Mouse (Mus musculus) heart, adult 2 months (tissue): ENCODE results near the gene Tmprss11a. TPM values are rescaled to one million over a fixed set of nuclear protein-coding genes. Genes with fewer than 3 reads are reported as not detected.

Experiments
- DNase-seq, 2 experiments: peaks; one replicate each; pipeline ENCODE4 v3.0.0; 2021
- H3K27ac ChIP-seq: fragments of 200-600 bp; 2 replicates; pipeline ENCODE4 v1.8.1; 2022
- H3K27me3 ChIP-seq: fragments of 200-500 bp; 2 replicates; pipeline ENCODE4 v1.6.1; 2012; ENCODE audit warnings: mild to moderate bottlenecking, low read length, inconsistent platforms, mixed read lengths; ENCODE audit not compliant: control insufficient read depth, insufficient read depth
- H3K36me3 ChIP-seq: fragments of 200-500 bp; 2 replicates; pipeline ENCODE4 v1.6.1; 2012; ENCODE audit warnings: low read length, inconsistent platforms; ENCODE audit not compliant: control insufficient read depth, insufficient read depth
- H3K4me1 ChIP-seq: fragments of 200-500 bp; 2 replicates; pipeline ENCODE4 v1.6.1; 2011; ENCODE audit warnings: low read length; ENCODE audit not compliant: control insufficient read depth, insufficient read depth
- H3K4me3 ChIP-seq: fragments of 200-600 bp; 2 replicates; pipeline ENCODE4 v1.8.1; 2022
- H3K79me2 ChIP-seq: fragments of 200-500 bp; replicated peaks from 2 replicates; pipeline ENCODE4 v1.6.1; 2012; ENCODE audit warnings: mild to moderate bottlenecking, inconsistent platforms, low read length, moderate library complexity, mixed read lengths; ENCODE audit not compliant: control insufficient read depth, insufficient read depth
- H3K9ac ChIP-seq: fragments of 200-500 bp; 2 replicates; pipeline ENCODE4 v1.6.1; 2012; ENCODE audit warnings: low read depth, mild to moderate bottlenecking, control low read depth, inconsistent platforms, low read length, mixed read lengths
- CTCF ChIP-seq: fragments of 200-600 bp; IDR thresholded peaks from 2 replicates; pipeline ENCODE4 v1.8.1; 2022; ENCODE audit warnings: antibody characterized with exemption, mild to moderate bottlenecking, moderate library complexity
- EP300 ChIP-seq: fragments of 200-500 bp; IDR thresholded peaks from 2 replicates; pipeline ENCODE4 v1.6.1; 2011; ENCODE audit warnings: low read depth, low read length, control low read depth; ENCODE audit not compliant: insufficient read depth
- POLR2A ChIP-seq: fragments of 200-500 bp; IDR thresholded peaks from 2 replicates; pipeline ENCODE4 v1.6.1; 2011; ENCODE audit warnings: mild to moderate bottlenecking, low read depth, low read length, control low read depth; ENCODE audit not compliant: insufficient read depth
- WGBS: fragments of 180-500 bp; shearing (Covaris S2); methylation state at CpG from one replicate; pipeline ENCODE4 v1.1.7; 2018; 5-methylcytosine and 5-hydroxymethylcytosine counted together
- intact Hi-C: fragments of 180-260 bp; cut with DNase I; formaldehyde crosslinking; loops from one replicate; pipeline ENCODE4 v1.15.1; 2025
- polyA plus RNA-seq: library from polyadenylated mRNA; depleted of rRNA; stranded (reverse); fragments of >200 nt; gene quantifications from 2 replicates; pipeline ENCODE4 v1.2.3, GENCODE M21; 2012
- total RNA-seq, 2 experiments: library from RNA; stranded (reverse); gene quantifications; 2 replicates each; pipeline ENCODE4 v1.2.3; 2021

The Tmprss11a gene
- total and polyA plus RNA-seq, 3 experiments, result not detected

DNA sequence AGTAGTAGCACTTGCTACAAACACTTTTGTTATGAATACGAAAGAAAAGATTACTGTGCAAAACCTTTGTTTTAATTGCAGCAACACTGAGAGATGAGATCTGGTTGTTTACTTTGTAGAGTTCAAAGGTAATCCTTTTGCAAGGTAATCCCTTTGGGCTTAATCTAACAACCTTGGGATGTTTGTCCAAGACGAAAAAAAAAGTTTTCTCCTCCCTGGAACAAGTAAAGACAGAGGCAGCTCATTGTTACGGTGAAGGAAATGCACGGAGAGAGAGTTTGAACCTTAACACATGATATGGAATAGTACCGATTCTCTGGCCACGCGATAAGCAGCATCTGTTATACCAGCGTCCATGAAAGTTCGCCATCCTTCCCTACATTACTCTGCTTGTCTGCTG is 5.1 kb upstream of the Tmprss11a start:
- intact Hi-C loops, result no loop called here
- Histone ChIP-seq H3K79me2 (no peaks in the 10 kb centered on the region), H3K4me1 (no peaks in the 10 kb centered on the region), H3K36me3 (no peaks in the 10 kb centered on the region), H3K4me3 (no peak overlapping the region), H3K9ac (no peak overlapping the region), H3K27me3 (no peaks in the 10 kb centered on the region), H3K27ac (no peak overlapping the region)
- WGBS, result 73% methylated on average over 9 of the region's 9 CpGs
- no peak for DNase-seq
- TF ChIP-seq CTCF (no peak), POLR2A (no peak), EP300 (no peak)

DNA sequence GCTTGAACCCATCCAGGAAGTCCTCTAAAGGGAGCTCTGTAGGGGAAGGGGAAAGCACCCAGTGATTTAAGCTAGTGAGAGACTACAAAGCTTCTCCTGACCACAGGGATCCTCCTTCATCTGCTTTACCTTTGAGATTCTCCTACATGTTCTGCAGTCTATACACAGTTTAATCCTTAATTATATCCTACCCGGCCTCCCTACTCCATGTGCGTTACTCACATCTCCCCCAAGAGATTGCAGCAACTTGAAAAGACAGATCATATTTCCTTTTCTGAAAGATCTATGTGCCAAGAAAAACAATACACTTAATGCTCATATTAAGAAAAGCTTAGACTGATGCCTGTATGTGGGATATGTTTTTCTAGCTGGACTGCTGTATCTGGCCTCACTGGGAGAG is 29.5 kb downstream of the Tmprss11a start:
- intact Hi-C loops, result no loop called here
- Histone ChIP-seq H3K27ac (no peak overlapping the region), H3K36me3 (no peaks in the 10 kb centered on the region), H3K79me2 (no peaks in the 10 kb centered on the region), H3K4me3 (no peak overlapping the region), H3K4me1 (no peaks in the 10 kb centered on the region), H3K27me3 (no peaks in the 10 kb centered on the region), H3K9ac (no peak overlapping the region)
- no peak for TF ChIP-seq POLR2A
- WGBS, result 35% methylated on average over 2 of the region's 2 CpGs
- no peak for DNase-seq

DNA sequence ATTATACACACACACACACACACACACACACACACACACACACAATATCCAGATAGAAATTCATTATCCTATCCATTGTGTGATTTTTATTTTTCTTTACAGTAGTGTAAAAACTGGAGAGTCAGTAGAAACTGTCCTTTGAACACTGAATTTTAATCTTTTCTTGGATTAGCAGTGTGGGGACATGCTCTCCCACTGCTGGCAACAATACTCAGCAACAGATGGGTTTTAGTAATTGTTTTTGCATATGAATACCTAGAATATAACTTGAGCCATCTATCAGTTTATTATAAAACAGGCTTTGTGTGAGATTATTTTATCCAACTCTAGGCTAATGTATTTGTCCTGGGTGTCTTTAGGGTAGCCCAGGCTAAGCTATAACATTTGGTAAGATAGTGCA is 30.2 kb downstream of the Tmprss11a start:
- TF ChIP-seq CTCF (no peak), POLR2A (no peak), EP300 (no peak)
- H3K27me3 ChIP-seq, result no peaks in the 10 kb centered on the region
- no peak overlapping the region for H3K4me3 ChIP-seq
- intact Hi-C loops, result no loop called here
- no peak overlapping the region for H3K9ac ChIP-seq
- no peak overlapping the region for H3K27ac ChIP-seq
- no peak for DNase-seq
- H3K36me3 ChIP-seq, result no peaks in the 10 kb centered on the region
- H3K79me2 ChIP-seq, result no peaks in the 10 kb centered on the region
- H3K4me1 ChIP-seq, result no peaks in the 10 kb centered on the region

DNA sequence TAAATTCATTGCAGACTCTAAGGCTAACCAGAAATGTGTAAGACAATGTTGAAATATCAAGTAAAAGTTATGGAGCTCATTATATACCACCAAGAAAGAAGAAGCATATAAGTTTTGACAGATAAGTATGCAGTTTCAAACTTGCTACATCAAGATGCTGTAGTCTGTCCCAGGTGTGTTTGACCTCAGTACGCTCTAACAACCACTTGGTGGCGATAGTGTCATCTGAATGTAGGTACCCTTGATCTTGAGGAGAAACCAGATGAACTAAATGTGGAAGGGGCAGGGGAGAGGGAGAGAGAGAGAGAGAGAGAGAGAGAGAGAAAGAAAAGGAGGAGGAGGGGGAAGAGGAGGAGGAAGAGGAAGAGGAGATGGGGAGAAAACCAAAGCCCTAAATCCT is 36.1 kb downstream of the Tmprss11a start:
- TF ChIP-seq EP300, result no peak
- TF ChIP-seq CTCF, result peak; percentile 56
- TF ChIP-seq POLR2A, result no peak
- H3K79me2 ChIP-seq, result no peaks in the 10 kb centered on the region
- intact Hi-C loops, result no loop called here
- H3K4me3 ChIP-seq, result no peak overlapping the region
- H3K36me3 ChIP-seq, result no peaks in the 10 kb centered on the region
- WGBS, result 4% methylated on average over 2 of the region's 2 CpGs
- no peaks in the 10 kb centered on the region for H3K4me1 ChIP-seq
- no peak for DNase-seq
- no peak overlapping the region for H3K27ac ChIP-seq
- no peak overlapping the region for H3K9ac ChIP-seq
- H3K27me3 ChIP-seq, result no peaks in the 10 kb centered on the region

DNA sequence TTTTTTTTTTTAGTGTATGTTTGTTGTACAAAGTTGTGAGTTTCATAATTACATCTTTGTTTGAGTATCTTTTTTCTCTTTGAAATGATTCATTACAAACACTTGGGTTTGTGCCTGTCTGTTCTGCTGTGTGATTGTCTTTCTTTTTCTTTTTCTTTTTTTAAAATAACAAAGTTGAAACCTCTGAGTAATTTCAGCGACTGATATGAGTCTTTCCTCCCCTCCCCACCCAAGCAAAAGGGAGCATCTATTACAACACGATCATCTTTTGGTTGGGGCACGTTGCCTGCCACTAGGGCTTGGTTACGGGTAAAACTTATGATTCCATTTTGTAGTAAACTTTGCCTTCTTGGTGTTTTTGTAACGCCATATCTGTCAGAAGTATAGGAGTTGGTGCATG is 37.7 kb downstream of the Tmprss11a start:
- TF ChIP-seq CTCF, result no peak
- Histone ChIP-seq H3K27me3 (no peaks in the 10 kb centered on the region), H3K79me2 (no peaks in the 10 kb centered on the region), H3K4me3 (no peak overlapping the region), H3K36me3 (no peaks in the 10 kb centered on the region), H3K9ac (no peak overlapping the region), H3K27ac (no peak overlapping the region), H3K4me1 (no peaks in the 10 kb centered on the region)
- DNase-seq, result no peak
- intact Hi-C loops, result no loop called here
- WGBS, result 62% methylated on average over 5 of the region's 5 CpGs

DNA sequence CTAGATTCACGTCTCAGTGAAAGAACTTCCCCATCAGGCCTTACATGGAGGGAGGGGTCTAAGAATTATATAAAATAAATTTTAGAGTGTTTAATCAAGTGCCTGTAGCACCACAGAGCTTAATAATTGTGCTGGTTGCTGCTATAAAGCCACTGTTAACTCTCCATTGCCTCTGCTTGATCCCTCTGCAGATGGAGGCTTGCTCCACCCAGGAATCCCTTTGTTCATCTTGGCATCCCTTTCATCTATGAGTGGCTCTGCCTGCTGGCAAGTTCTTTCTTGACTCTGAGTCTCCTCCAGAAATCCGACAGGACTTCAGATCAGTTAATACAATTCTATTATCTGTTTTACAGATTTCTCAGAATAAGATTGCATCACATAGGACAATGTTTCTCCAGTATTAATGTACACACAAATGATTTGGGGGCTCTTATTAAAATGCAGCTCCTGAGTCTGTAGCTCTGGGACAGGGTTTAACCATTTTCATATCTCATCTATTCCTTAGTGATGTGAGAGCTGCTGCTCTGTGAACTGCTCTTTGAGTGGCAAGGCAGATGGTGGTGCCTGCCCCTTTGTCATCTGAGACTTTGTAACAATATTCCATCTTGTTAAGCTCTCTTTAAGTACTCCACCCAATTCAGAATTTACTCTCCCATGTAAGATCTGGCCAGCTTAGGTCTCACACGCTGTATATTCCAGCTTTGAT is 47.3 kb downstream of the Tmprss11a start:
- Histone ChIP-seq H3K9ac (no peak overlapping the region), H3K4me1 (no peaks in the 10 kb centered on the region), H3K36me3 (no peaks in the 10 kb centered on the region), H3K4me3 (no peak overlapping the region), H3K27me3 (no peaks in the 10 kb centered on the region), H3K27ac (no peak overlapping the region), H3K79me2 (no peaks in the 10 kb centered on the region)
- 64% methylated on average over 3 of the region's 3 CpGs for WGBS
- intact Hi-C loops, result no loop called here
- DNase-seq, result no peak
- TF ChIP-seq CTCF, result no peak
- TF ChIP-seq EP300, result no peak
- TF ChIP-seq POLR2A, result no peak
